ENCODE assay signal across 1 mouse cellular context in the genomic region with DNA sequence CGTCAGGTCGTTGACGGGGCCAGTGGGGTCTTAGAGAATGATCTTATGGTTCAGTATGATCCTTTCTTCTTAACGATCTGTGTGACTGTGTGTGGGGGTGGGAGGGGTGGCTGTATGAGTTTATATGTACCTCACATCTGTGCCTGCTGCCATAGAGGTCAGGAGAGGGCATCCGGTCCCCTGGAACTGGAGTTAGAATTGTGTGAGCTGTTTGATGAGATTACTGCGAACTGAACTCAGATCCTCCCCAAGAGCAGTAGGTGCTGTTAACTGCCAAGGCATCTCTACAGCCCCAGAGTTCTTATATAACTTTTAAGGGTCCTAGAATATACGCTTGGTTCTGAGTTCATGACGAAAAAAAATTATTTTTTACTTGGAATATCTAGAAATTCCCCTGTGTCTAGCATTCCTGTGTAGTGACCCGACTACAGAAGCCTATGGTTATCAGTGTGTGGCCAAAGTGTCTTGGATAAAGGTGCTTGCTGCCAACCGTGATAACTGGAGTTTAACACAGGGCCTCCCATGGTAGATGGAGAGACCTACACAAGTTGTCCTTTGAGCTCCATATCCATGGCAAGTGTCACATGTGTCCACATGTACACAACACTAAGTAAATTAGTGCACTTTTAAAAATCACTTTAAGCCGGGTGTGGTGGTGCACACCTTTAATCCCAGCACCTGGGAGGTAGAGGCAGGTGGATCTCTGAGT.
TF ChIP-seq lines count a peak whose summit lies in the region.

No protein-coding gene starts in this region.

TF ChIP-seq in MEL, 35 proteins besides CTCF, POLR2A, EP300 and RAD21:
- TF ChIP-seq HCFC1 (IDR thresholded peaks at IDR 0.05; ENCODE audit: low read depth, low read length): no peak
- 0 out of 2 replicates have a peak, but pooled peaks have one; percentile 4 for TF ChIP-seq GATA1 (IDR thresholded peaks at IDR 0.05; ENCODE audit: low read depth, low read length)
